Mouse (Mus musculus) liver, adult 2 months (tissue): ENCODE measurements at regions not wholly inside any gene's neighbourhood (a gene's known extent, or its start where the extent isn't known, plus 50 kb on each side); places are given as distances from the start of the nearest gene placed in this dataset.
"Not testable (repeated sequence)": the region's sequence is repeated elsewhere in the genome, so short reads cannot be mapped to it uniquely, and the experiment has no call there.

Source experiments
- DNase-seq: peaks from one replicate; pipeline ENCODE4 v3.0.0-alpha.2; 2011; ENCODE audit warnings: low read depth, low spot score; ENCODE audit errors: extremely low read depth
- H3K27ac ChIP-seq: fragments of 200-500 bp; replicated peaks from 2 replicates; pipeline ENCODE4 v1.5.1; 2012; ENCODE audit warnings: low read depth, mild to moderate bottlenecking, control low read depth, inconsistent platforms, low read length; ENCODE audit not compliant: insufficient read depth
- H3K27me3 ChIP-seq: fragments of 200-500 bp; 2 replicates; pipeline ENCODE4 v1.6.1; 2012; ENCODE audit warnings: mild to moderate bottlenecking, moderate library complexity, low read length, inconsistent platforms; ENCODE audit not compliant: control insufficient read depth, insufficient read depth
- H3K36me3 ChIP-seq: fragments of 200-500 bp; 2 replicates; pipeline ENCODE4 v1.6.1; 2012; ENCODE audit warnings: low read length, inconsistent platforms; ENCODE audit not compliant: control insufficient read depth, insufficient read depth
- H3K4me1 ChIP-seq: fragments of 200-500 bp; 2 replicates; pipeline ENCODE4 v1.6.1; 2011; ENCODE audit warnings: low read length; ENCODE audit not compliant: control insufficient read depth, insufficient read depth
- H3K4me3 ChIP-seq: fragments of 200-500 bp; 2 replicates; pipeline ENCODE4 v1.5.1; 2011; ENCODE audit warnings: low read depth, mild to moderate bottlenecking, control low read depth, low read length, moderate library complexity; ENCODE audit not compliant: insufficient read depth
- H3K79me2 ChIP-seq: fragments of 200-500 bp; 2 replicates; pipeline ENCODE4 v1.6.1; 2012; ENCODE audit warnings: inconsistent platforms, mild to moderate bottlenecking, low read length, moderate library complexity; ENCODE audit not compliant: control insufficient read depth, insufficient read depth
- H3K9ac ChIP-seq: fragments of 200-500 bp; 2 replicates; pipeline ENCODE4 v1.6.1; 2012; ENCODE audit warnings: low read depth, mild to moderate bottlenecking, control low read depth, inconsistent platforms, low read length
- CTCF ChIP-seq: fragments of 200-500 bp; IDR thresholded peaks from 2 replicates; pipeline ENCODE4 v1.5.1; 2011; ENCODE audit warnings: low read depth, low read length, control low read depth
- POLR2A ChIP-seq: fragments of 200-500 bp; IDR thresholded peaks from 2 replicates; pipeline ENCODE4 v1.6.1; 2011; ENCODE audit warnings: low read length, control low read depth; ENCODE audit not compliant: insufficient read depth; ENCODE audit errors: extremely low read depth
- WGBS: fragments of 180-500 bp; shearing (Covaris S2); methylation state at CpG from one replicate; pipeline ENCODE4 v1.1.7; 2018; 5-methylcytosine and 5-hydroxymethylcytosine counted together

GRCm38 (mm10) chr3:8016945-8017344 lies 1396.7 kb upstream of the 1700008P02Rik start:
- H3K27me3 ChIP-seq = no peaks in the 10 kb centered on the region
- TF ChIP-seq POLR2A = no peak
- H3K4me1 ChIP-seq = no peaks in the 10 kb centered on the region
- no peak overlapping the region for H3K9ac ChIP-seq
- no peaks in the 10 kb centered on the region for H3K79me2 ChIP-seq
- no peak overlapping the region for H3K4me3 ChIP-seq
- no peak for DNase-seq
- H3K36me3 ChIP-seq = no peaks in the 10 kb centered on the region
- no peak overlapping the region for H3K27ac ChIP-seq

DNA sequence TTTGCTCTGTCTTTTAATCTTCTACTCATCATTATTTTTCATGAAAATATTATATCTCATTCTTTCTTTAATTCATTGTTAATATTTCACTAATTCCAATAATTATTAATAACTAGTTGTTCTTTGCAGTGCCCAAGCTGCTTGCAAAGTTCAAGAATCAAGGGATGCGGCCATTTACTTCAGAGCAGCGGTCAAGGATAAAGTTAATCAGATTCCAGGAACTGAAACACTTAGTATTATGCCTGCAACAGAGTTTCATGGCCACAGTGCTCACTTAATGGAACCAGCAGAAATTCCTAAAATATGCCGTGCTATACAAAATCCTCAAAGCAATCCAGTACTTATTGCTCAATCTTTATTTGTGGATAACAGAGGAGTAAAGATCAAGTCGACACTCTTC lies 1389.7 kb upstream of the 1700008P02Rik start:
- H3K79me2 ChIP-seq = no peaks in the 10 kb centered on the region
- no peak for DNase-seq

GRCm38 (mm10) chr3:8006708-8007395 lies 1386.6 kb upstream of the 1700008P02Rik start:
- no peak for TF ChIP-seq CTCF
- no peak for TF ChIP-seq POLR2A
- Histone ChIP-seq H3K9ac (no peak overlapping the region), H3K27ac (no peak overlapping the region), H3K4me3 (no peak overlapping the region), H3K79me2 (no peaks in the 10 kb centered on the region), H3K4me1 (no peaks in the 10 kb centered on the region), H3K36me3 (no peaks in the 10 kb centered on the region), H3K27me3 (no peaks in the 10 kb centered on the region)
- WGBS = 73% methylated on average over 10 of the region's 10 CpGs
- DNase-seq = no peak

More for the DNA sequence above, 1389.7 kb upstream of the 1700008P02Rik start:
- no peaks in the 10 kb centered on the region for H3K36me3 ChIP-seq
- TF ChIP-seq CTCF (no peak), POLR2A (no peak)
- 67% methylated on average over 4 of the region's 4 CpGs for WGBS
- H3K4me1 ChIP-seq = no peaks in the 10 kb centered on the region
- H3K4me3 ChIP-seq = no peak overlapping the region
- H3K27me3 ChIP-seq = no peaks in the 10 kb centered on the region
- H3K27ac ChIP-seq = no peak overlapping the region
- H3K9ac ChIP-seq = no peak overlapping the region

GRCm38 (mm10) chr3:8006273-8006672 lies 1386.0 kb upstream of the 1700008P02Rik start:
- 77% methylated on average over 5 of the region's 5 CpGs for WGBS
- no peak overlapping the region for H3K9ac ChIP-seq
- TF ChIP-seq POLR2A (no peak), CTCF (no peak)
- no peaks in the 10 kb centered on the region for H3K4me1 ChIP-seq
- no peaks in the 10 kb centered on the region for H3K27me3 ChIP-seq
- no peak overlapping the region for H3K4me3 ChIP-seq
- no peaks in the 10 kb centered on the region for H3K36me3 ChIP-seq
- no peak for DNase-seq
- no peak overlapping the region for H3K27ac ChIP-seq
- no peaks in the 10 kb centered on the region for H3K79me2 ChIP-seq

- whole genome bisulfite sequencing = 87% methylated on average over 2 of the region's 2 CpGs
- DNase-seq, H3K27ac ChIP-seq, H3K9ac ChIP-seq, H3K4me1 ChIP-seq, H3K36me3 ChIP-seq, H3K79me2 ChIP-seq, H3K27me3 ChIP-seq, H3K4me3 ChIP-seq: not testable (repeated sequence)
These were observed 1385.4 kb upstream of the 1700008P02Rik start for GRCm38 (mm10) chr3:8005684-8006083.

DNA sequence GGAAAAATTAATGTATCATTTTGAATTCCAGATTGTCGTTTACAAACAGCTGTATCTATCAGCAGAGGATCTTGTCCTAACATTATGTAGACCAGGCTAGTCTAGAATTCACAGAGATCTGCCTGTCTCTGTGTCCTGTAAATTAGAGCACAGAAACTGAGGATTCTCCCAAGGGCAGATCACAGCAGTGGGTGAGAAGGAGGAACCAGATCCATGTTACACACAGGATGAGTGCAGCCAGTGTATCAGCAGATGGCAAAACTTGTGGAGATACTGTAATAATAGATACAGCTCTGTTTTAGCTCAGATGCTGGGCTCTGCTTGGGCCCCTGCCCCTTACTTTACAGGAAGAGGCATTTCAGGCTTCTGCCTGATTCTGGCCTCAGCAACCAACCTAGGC lies 1384.0 kb upstream of the 1700008P02Rik start:
- 91% methylated on average over 1 of the region's 1 CpGs for WGBS
- Histone ChIP-seq H3K4me3 (no peak overlapping the region), H3K79me2 (no peaks in the 10 kb centered on the region), H3K9ac (no peak overlapping the region), H3K36me3 (no peaks in the 10 kb centered on the region), H3K27ac (no peak overlapping the region), H3K4me1 (no peaks in the 10 kb centered on the region), H3K27me3 (no peaks in the 10 kb centered on the region)
- DNase-seq = no peak
- TF ChIP-seq CTCF (no peak), POLR2A (no peak)
